Mouse (Mus musculus) right cerebral cortex, postnatal 14 days (tissue): ENCODE measurements around the gene Atp5e.

Experiments
- DNase-seq: peaks from one replicate; pipeline ENCODE4 v3.0.0; 2022

The Atp5e gene

DNA sequence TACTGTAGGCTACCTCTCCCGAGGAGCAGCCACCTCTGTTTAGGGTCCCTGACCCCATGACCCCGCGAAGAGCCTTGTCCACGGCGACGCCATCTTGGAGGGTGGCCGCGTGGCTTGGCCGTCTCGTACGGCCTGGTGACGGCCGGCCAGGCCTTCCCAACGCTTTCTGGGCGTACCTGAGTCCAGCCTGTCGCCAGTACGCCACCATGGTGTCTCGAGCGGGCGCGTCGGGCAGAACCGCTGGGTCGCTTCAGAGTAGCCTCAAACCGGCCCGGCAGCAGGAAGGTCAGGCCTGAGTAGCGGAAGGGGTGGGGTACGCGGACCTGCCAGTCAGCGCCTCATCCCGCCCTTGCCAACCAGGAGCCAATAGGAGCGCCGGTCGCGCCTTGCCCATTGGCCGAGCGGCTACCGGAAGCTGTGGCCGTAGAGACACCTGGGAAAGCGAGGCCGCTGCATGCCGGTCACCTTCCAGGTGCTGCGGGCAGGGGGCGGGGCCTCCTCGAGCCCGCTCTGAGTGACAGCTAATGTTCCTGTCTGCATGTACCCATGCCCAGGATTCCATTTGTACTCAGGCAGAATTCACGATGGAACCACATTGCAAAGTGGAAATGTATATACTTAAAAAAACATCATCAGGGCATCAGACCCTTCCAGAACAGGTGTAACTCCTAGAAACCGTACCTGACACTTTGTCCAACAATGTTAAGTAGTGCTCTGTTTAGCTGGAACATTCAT lies at the start of gene Atp5e:
TSS of gene Atp5e (minus strand) at position 317 of the 735 bp plus-strand sequence.
- peak; percentile 96 for DNase-seq

DNA sequence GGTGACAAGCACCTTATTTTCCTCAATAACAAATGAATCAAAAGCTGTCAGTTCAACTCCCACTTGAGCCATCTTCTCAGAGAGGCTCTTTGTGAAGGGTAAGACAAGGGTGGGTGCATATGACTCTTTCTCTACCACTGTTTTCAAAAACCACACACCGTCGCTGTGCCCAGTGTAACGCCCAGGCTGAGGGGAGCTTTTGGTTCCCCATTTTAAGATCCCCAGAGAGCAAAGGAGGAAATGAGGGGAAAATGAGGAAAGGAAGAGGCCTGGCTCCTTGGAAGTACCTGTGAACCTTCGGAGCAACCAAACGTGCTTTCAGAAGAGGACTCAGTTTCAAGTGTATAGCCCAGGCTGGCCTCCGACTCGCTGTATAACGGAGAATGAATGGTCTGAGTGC lies 45.9 kb upstream of the Atp5e start:
- DNase-seq, result no peak

DNA sequence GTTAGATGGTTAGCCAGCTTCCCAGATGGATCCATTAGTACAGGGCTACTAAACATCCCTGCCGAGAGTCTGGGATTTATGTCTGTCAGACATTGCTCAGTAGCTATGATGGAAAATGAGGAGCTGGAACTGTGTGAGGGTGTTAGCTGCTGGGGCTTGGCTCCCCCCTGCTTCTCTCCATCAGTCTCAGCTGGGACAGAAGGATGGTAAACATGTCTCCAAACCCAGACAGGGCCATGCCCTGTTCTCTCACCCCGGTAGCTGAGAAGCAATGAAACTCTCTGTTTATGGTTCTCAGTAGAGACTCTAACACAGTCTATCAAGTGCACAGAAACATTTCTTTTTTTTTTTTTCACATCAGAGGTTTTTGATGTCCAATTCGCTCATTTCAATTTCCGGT lies 44.1 kb upstream of the Atp5e start:
- no peak for DNase-seq

DNA sequence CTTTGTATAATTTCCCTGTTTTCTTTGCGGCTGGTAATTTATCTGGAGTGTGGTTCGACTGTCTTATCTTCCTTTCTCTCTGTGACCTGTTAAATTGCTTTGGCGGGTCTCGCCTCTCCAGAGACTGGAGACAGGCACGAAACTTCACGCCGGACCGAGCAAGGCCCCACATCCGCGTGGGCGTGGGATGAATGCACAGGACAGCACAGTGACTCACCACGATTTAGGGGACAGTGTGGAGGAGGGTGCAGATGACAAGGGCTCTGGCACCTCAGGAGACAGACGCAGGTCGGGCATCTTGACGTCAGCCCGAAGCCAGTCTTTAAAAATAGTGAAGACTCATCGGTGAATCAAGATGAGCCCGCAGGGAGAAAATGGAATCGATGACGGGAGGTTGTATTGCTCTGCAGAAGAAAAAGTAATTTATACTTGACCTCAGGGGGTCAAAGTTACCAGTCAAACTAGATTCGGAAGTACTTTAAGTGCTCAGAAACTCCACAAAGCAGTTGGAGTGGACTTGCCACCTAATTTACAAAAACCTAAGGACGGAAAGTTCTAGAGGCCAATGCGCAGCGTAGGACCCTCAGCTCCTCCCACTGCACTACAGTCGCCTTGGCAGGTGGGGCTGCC lies 39.0 kb upstream of the Atp5e start:
- no peak for DNase-seq

DNA sequence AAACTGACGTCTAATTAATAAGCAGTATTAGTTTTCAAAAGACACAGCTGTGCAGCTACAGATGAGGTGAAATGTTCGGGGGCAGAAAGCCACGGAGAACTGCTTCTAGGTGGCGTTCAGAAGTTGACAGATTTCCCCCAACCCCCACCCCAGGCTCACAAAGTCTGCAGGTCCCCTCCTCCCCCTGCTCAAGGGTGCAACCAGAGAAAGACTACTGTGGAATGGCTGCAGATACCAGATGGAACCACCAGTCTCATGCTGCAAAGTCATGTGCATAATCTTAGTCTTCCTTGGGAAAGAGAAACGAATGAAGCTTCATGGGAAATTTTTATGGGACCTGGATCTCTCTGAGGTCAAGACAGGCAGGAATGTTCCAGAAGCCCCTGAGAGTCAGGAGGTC lies 38.4 kb upstream of the Atp5e start:
- DNase-seq, result no peak

DNA sequence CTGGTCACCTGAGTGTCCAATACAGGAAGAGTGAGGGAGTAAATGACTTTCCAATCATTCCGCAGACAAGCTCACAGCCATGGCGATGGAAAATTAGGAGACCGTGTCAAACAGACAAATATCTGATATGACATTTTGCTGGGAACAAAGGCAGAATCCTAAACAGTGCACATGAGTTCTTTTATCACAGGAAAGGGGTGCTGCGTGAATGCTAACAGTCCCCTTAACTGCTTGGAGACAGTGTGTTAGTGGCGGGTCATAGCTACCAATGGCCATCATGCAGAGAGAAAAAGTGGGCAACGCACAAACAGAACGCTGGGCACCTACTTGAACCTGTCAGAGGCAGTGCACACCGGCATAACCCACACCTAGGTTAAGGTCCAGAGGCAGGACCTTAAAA lies 37.6 kb upstream of the Atp5e start:
- DNase-seq, result no peak

DNA sequence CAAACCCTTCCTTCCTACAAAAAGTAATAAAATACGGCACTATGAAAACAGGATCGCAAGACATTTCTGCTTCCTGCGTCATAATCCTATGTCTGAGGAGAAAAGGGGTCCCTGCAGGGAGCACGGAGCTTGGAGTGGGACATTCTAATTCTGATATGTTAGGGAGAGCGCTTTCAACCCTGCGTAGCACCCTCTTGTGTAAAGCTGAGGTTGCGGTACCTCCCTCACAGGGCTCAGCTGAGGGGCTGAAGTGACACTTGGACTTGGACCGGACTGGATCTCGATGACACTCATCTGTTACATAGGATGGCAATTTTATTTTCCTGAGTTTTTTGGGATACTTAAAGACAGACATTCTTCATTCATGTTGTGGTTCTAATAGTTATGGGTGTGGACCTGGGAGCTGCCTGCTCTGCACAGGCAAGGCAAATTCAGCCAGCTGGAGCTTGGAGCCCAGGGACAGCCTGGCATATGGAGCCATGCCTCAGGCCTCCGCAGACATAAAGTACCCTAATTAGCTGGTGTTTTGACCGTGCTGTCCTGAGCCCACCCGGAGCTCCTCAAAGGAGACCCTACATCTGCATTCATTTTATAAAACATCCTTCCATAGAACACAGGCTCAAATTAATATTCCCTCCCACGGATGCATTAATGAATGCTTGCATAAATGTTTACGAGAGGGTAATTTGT lies 37.1 kb upstream of the Atp5e start:
- no peak for DNase-seq

DNA sequence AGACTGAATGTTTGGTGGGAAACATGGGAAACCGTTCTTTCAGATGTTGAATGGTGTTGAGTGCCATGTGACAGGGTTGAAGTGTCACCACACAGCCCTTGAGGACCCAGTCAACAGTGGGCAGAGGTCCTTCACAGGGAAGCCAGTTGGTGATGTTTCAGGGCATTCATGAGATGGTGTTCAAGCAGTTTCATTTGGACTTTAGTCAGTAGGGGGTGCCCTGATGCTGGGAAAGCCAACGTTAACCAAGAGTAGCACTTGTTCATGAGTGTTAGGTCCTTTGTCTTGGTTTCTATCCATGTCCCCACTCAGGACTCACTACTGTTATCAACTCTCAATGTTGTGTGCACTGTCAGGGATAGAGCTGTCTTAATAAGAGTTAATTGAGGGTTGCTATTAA lies 29.0 kb upstream of the Atp5e start:
- DNase-seq, result no peak

DNA sequence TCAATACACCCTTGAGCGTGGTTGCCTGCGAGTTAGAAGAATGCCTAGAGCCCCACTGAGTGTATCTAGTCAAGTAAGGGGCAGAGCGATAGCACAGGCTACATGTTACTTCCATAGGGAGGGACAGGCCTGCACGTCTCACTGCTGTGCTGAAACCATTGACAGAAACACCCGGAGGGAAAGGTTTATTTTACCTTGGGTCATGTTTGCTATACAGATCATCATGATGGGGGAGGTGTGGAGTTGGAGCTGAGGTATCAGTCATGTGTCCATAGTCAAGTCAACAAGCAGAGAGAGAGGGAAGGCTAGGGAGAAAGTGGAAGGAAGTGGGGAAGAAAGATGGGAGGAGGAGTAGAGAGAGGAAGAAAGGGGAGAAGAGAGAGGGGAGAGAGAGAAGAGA lies 23.1 kb upstream of the Atp5e start:
- DNase-seq, result no peak

DNA sequence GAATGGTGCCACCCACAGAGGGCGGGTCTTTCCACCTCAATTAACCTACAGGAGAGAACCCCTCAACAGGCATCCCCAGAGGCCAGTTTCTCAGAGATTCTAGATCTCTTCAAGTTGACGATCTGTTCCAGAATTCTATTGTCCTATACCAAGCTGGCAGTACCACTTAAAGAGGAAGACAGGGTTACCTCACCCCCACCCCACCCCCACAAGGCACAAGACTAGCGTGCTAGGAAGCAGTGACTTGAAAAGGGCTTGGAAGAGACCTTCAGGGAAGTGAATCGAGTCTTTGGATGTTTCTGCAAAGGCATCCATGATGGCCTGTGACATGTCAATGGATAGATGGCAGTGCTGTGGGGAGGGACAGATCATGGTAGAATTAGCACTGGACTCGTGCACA lies 14.8 kb upstream of the Atp5e start:
- DNase-seq, result no peak

DNA sequence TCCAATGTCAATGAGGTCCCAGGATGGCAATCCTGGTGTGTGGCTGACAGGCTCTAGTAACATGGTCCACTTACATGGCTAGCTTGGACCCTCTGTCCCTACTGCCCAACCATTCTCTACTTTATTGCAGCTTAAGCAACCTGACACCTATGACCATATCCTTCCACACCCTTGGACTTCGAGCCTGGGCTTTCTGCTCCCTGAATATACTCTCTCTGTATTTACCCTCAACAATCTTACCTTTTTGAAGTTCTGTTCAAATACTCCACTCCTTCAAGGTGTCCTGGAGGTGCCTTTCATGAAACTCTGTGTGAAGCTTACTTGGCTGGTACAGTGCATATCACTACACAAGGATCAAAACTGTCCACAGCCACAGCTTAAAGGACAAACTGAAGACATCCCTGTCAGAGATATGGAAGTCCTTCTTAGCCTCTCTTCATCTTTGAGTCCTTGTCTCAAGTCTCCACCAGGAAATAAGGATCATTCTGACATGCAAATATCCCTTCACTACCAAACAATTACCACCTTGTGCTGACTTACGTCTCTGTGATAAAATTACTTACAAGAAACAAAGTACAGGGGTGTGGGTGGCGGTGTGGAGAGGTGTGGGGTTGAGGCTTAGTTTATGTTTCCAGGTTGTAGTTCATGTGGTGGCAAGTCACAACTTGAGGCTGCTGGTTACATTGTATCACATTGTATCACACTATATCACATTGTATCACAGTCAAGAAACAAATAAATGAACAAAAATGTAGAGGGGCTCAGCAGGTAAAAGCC lies 13.8 kb upstream of the Atp5e start:
- DNase-seq, result no peak

DNA sequence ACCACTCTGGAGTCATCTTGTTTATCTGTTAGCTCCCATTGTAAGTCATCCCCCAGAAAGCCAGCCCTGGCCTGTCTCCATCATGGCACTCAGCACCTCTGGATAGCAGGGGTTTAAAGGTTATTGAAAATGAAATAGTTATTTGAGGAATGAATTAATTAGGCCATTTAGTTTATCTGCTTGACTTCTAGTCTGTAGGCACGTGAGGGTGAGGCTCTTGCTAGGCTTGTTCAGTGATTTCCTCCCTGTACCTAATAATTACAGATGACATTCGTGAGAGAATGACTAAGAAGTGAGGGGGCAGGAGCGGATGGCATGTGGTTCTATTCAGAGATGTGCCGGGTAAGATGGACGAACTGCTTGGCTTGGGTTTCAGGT lies 9.6 kb upstream of the Atp5e start:
- DNase-seq, result no peak

DNA sequence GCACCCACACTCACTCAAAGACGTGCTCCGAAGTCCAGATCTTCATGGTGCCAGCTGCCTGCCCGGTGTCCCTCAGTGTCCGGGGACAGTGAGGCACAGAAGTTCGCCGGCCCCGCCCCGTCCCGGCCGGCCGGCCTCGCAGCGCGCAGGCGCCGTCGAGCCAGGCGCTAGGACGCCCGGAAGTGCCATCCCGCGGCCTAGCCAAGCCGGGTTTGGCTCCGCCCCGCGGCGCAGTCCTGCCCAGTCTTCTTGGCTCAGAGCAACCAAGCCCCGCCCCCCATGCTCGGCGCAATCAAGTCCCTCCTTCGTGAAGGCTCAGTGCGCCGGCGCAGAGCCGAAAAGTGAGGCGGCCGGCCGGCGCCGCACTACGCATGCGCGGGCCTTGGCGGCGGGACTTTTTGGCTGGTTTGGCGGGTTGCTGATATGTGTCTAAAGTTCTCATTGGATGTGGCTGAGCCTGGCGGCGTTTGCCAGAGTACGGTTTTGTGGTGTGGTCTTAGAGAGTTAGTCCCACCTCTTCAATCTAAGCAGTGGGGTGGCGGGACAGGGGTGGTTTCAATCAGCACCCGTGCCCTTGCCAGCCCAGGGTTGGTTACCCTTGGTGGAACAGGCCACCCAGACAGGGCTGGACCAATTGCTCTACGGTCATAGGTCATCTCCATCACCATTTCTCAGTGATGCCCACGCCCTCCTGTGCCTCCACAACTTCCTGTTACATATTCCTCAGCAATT lies 9.1 kb upstream of the Atp5e start, which contains the start of gene Prelid3b:
TSS of gene Prelid3b (minus strand) at position 264 of the 732 bp plus-strand sequence.
- peak; percentile 100 for DNase-seq

DNA sequence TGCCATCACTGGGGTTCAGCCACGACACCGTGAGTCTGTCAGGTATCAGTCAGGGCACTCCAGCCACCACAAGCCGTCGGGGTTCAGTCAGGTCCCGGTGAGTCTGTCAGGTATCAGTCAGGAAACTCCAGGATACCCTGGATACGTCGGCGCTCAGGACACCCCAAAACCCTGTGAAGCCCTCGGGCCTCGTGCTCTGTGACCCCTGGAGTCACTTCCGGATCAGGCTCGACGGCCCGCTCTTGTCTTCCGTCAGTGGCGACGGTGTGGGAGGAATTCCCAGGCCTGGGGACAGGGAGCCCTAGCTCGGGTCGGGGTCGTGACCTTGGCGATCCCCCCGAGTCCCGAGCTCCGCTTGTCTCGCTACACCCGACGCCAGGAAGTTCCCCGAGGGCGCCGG lies 8.5 kb upstream of the Atp5e start:
- no peak for DNase-seq

DNA sequence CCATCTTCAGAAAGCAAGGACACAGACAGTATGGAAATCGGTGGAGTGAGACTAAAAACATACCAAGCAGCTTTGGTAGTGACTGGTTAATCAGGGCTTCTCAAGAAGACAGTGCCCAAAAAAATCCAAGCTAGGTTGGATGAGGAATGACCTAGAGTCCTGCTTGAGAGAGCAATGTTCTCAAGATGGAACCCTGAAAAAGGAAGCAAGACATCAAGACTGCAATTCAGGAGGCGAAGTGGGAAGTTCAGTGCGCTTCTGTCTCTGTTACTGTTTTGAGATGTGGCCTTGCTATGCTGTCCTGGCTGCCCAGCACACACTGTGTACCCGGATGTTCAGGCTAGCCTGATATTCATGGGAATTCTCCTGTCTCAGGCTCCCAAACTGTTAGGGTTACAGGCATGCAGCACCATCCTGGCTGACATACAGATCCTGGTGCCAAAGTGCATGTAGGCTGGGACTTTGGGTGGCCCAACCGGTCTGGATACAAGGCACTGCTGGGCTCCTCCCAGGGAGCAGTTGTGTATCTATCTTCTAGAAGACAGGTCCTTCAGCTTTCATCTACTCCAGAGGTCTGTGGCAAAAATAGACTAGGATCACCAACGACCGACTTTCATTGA lies 7.0 kb upstream of the Atp5e start:
- DNase-seq, result no peak

DNA sequence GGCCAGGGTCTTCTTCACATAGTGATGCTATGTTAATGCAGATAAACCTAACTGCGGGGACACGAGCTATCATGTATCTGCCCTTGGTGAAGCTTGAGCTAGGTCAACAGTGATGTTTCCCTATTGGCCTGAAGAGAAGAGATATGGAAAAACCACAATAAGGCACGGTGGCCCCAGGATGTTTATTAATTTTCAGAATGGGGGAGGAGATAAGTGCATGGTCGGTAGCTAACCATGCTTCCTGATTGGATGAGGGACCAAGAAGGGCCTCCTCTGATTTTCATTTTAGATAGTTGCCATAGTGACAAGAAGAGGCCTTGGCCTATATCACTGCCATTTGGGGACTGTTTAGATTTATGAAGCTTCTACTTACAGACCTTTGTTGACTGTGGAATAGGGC lies 6.4 kb upstream of the Atp5e start:
- no peak for DNase-seq

DNA sequence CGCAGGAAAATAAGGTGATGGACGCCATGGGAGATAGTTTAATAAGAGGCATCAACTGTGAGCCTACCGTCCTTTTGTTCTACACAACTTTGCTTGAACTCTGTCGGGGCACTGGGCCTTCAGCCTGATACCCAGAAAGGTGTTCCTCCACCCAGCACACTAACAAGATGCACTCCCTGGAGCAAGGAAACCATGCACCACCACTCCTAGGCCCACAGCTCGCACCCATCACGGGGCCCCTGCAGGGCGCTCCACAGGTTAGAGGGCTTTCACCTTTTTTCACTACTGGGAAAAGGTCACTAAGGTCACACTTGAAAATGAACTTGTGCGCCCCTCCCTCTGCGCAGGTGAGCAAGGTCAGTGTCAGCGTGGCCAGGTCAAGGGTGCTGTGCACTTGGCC lies 535 bp downstream of the Atp5e start:
- no peak for DNase-seq

DNA sequence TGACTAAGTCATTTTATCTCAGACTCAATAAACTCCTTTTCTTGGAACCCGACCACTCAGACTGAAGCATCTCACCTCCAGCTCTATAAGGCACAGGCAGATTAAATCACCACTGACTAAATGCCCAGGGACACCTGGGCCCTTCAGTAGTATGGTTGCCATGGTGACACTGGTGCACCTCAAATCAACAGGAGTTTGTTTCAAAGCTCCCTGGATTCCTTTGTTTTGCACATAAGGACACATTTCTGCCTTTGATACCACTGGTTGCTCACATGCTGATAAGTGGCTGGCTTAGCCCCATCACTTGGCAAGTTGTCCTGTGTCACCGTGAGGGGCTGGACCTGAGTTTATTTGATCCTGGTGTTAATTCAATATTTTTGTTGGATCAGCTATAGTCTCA lies 4.5 kb downstream of the Atp5e start:
- DNase-seq, result no peak

DNA sequence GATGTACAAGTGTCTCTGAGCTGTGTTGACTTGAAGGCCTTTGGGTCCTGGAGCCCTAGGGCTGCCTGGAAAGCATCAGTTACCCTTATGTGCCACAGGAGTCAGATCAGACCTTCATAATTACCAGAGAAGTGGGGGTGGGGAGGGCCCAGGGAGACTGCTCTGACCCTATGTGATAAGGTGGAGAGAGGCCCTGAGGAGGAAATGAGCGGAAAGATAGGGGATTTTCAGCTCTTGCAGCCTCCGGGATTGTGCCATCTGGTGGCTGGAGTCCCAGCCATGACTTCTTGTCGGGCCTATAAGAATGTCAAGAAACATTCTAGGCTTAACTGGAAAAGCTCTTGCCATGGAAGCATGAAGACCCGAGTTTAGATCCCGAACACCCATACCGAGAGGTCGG lies 10.2 kb downstream of the Atp5e start:
- no peak for DNase-seq

DNA sequence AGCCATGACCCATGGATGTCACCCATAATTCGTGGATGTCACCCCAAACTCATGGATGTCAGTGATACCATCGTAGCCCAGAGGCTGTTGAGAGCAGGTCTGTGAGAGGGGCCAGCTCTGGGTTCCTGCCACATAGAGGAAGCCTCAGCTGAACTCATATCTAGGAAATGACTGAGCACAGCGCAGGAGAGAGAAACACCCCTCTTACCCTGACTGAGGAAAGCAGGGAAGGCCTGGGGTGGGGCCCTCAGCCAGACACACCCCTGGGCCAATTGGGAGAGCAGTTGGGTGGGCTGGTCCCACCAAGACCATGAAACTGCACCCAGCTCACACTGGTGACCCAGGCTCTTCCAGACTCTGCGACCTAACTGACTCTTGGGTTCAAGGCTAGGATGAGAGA lies 13.6 kb downstream of the Atp5e start, which contains the start of gene Tubb1:
TSS of gene Tubb1 (plus strand) at position 343 of the 400 bp plus-strand sequence.
- no peak for DNase-seq

DNA sequence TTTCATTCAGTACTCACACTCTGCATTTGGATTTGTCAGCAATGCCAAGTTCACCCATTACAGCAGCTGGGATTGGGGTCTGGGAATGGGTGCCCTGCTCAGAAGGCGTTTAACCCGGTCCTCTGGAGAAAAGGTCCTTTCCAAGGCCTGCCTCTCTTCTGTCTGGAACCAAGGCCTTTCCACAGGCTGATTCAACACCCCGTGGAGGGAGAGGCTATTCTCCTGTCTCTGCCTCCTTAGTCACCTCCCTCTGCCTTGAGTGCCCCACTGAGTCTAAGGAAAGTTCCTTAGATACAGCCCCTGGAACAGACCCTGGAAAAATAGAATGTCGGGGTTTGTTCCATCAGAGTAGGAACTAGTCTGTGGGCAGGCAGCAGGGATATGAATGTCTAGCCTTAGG lies 15.5 kb downstream of the Atp5e start:
- no peak for DNase-seq

DNA sequence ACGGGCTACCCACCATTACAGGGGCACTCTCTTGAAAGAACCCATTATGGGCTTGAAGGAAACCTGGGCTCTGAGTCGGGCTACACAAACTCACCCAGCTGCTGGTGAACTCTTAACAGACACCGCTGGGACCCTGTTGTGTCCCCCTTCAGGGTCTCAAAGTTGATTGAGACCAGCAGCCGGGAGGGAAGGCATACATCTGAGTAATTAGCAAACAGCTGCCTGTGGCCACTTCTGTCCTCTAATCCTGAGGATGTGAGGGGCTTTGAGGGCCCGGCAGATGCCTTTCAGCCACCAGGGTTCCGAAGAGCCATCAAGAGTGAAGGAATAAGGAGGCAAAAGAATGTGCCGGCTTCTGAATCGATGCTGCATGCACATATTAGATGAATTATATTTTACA lies 17.0 kb downstream of the Atp5e start:
- no peak for DNase-seq
